Mouse (Mus musculus): ENCODE results near the gene Hoxa1.

DNA sequence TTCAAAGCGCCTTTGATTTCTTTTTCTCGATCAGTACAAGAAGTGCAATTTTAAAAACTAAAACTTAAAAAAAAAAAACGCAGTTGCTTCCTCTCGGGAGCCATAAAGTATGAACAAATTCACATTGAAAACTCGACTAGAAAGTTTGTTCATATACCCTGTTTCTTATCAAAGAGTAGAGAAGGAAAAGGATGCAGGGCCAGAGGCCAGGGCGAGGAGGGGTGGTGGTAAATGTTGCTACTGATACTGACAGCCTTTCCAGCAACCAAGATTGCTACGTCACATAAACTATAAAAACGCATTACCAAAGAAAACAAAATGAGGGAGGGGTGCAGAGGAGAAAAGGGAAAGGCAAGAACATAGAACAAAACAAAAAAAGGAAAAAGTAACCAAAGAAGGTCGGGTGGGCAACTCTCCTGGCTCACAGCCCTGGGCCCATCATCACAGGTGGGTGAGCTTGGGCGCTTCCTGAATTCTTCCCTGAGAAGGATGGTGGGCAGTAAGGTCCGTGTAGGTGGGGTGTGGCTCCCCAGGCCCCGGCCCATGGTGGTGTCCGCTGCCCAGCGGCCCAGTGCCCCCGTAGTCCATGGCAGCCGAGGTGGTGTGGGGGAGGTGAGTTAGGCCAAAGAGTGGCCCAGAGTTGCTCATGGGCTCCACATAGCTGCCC, 11.5 kb upstream of the Hoxa1 start:
- TF ChIP-seq CTCF (IDR thresholded peaks at IDR 0.05; ENCODE audit: borderline replicate concordance, insufficient read depth, low read length), result no peak
- TF ChIP-seq POLR2A (IDR thresholded peaks at IDR 0.05; ENCODE audit: low read depth, low read length), result no peak
